In the genomic region with DNA sequence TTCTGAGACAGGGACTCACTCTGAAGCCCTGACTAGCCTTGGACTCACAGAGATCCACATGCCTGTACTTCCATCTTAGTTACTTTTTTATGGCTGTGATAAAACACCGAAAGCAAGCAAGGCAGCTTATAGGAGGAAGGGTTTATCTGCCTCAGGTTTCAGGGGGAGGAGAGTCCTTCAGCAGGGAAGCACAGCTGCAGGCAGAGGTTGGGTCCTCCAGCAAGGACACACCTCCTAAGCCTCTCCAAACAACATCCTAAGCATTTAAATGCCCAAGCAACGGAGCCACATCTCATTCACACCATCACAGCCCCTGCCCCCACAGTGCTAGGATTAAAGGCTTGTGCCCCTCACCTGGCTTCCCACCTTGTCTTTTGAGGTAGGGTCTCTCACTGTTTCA, we compare ENCODE assay signal across 11 mouse cellular contexts.
"Had no signal": no experiment of that assay in that cellular context is flagged by ENCODE, and none has a peak within 500 bp of the region (broad histone marks: within the 10 kb centered on the region; RNA-seq: fewer than 3 reads in every experiment).

No protein-coding gene starts in this region.

- H3K9ac ChIP-seq: limb, embryonic 15.5 days; liver, embryonic 12.5 days; lung, embryonic 14.5 days; neural tube, embryonic 12.5 days had no signal

- H3K27ac ChIP-seq: limb, embryonic 15.5 days; liver, embryonic 12.5 days; midbrain, embryonic 10.5 days; neural tube, embryonic 12.5 days had no signal

- ATAC-seq: liver, embryonic 12.5 days had no signal

- H3K27me3 ChIP-seq: limb, embryonic 15.5 days; liver, embryonic 12.5 days; neural tube, embryonic 12.5 days had no signal

- H3K36me3 ChIP-seq: neural tube, embryonic 12.5 days had no signal

- H3K9me3 ChIP-seq: limb, embryonic 15.5 days; liver, embryonic 12.5 days; midbrain, embryonic 10.5 days; neural tube, embryonic 12.5 days had no signal

- H3K4me2 ChIP-seq: limb, embryonic 15.5 days; liver, embryonic 12.5 days; lung, embryonic 14.5 days; neural tube, embryonic 12.5 days had no signal

- H3K4me3 ChIP-seq: limb, embryonic 15.5 days; liver, embryonic 12.5 days; midbrain, embryonic 10.5 days; neural tube, embryonic 12.5 days had no signal

- DNase-seq: kidney, postnatal 14 days; left cerebral cortex, postnatal 4 days; lung, embryonic 14.5 days; lung, postnatal 10 days; lung, postnatal 4 days; midbrain, embryonic 14.5 days; thymus, postnatal 36 days had no signal
